Mouse (Mus musculus): ENCODE results near the gene Tbcb. TPM values are rescaled to one million over a fixed set of nuclear protein-coding genes. Genes with fewer than 3 reads are reported as not detected.
"Not testable (repeated sequence)": the region's sequence is repeated elsewhere in the genome, so short reads cannot be mapped to it uniquely, and the experiment has no call there.

Gene Tbcb
- polyA plus RNA-seq, 1 experiment: 90.0 TPM

GRCm38 (mm10) chr7:30211025-30211424 is 21.0 kb downstream of the Tbcb start:
- Histone ChIP-seq H3K4me3 (ENCODE audit: low read depth, low read length) (no peak overlapping the region), H3K4me1 (ENCODE audit: control insufficient read depth, insufficient read depth, low read length) (no peaks in the 10 kb centered on the region), H3K36me3 (ENCODE audit: control insufficient read depth, insufficient read depth, low read length, poor library complexity, severe bottlenecking) (no peaks in the 10 kb centered on the region), H3K9ac (ENCODE audit: low read depth, poor library complexity, severe bottlenecking) (no peak overlapping the region), H3K9me3 (replicated peaks; ENCODE audit: control insufficient read depth, insufficient read depth, low read length, poor library complexity, severe bottlenecking) (peaks cover 28% of the 10 kb centered on the region), H3K27ac (ENCODE audit: insufficient read depth, low read length) (no peak overlapping the region), H3K27me3 (ENCODE audit: control insufficient read depth, insufficient read depth, low read length, poor library complexity, severe bottlenecking) (no peaks in the 10 kb centered on the region)
- TF ChIP-seq EP300 (IDR thresholded peaks at IDR 0.05; ENCODE audit: insufficient read depth, low read depth, low read length) (no peak), POLR2A (IDR thresholded peaks at IDR 0.05; ENCODE audit: insufficient read depth, low read length) (no peak), CTCF (IDR thresholded peaks at IDR 0.05; ENCODE audit: low read depth, low read length) (no peak)

GRCm38 (mm10) chr7:30206364-30206763 is 25.7 kb downstream of the Tbcb start:
- H3K4me3 ChIP-seq (ENCODE audit: low read depth, low read length); H3K4me1 ChIP-seq (ENCODE audit: control insufficient read depth, insufficient read depth, low read length); H3K9ac ChIP-seq (ENCODE audit: low read depth, poor library complexity, severe bottlenecking): not testable (repeated sequence)

GRCm38 (mm10) chr7:30205383-30205782 is 26.7 kb downstream of the Tbcb start:
- no peaks in the 10 kb centered on the region for H3K36me3 ChIP-seq (ENCODE audit: control insufficient read depth, insufficient read depth, low read length, poor library complexity, severe bottlenecking)
- H3K27ac ChIP-seq (ENCODE audit: insufficient read depth, low read length): no peak overlapping the region
- no peaks in the 10 kb centered on the region for H3K9me3 ChIP-seq (replicated peaks; ENCODE audit: control insufficient read depth, insufficient read depth, low read length, poor library complexity, severe bottlenecking)
- no peak overlapping the region for H3K4me3 ChIP-seq (ENCODE audit: low read depth, low read length)
- H3K9ac ChIP-seq (ENCODE audit: low read depth, poor library complexity, severe bottlenecking): no peak overlapping the region
- no peaks in the 10 kb centered on the region for H3K27me3 ChIP-seq (ENCODE audit: control insufficient read depth, insufficient read depth, low read length, poor library complexity, severe bottlenecking)
- H3K4me1 ChIP-seq (ENCODE audit: control insufficient read depth, insufficient read depth, low read length): peaks cover 7% of the 10 kb centered on the region
- TF ChIP-seq CTCF (IDR thresholded peaks at IDR 0.05; ENCODE audit: low read depth, low read length) (peak; percentile 44), EP300 (IDR thresholded peaks at IDR 0.05; ENCODE audit: insufficient read depth, low read depth, low read length) (no peak)

More at GRCm38 (mm10) chr7:30206364-30206763, 25.7 kb downstream of the Tbcb start:
- H3K9me3 ChIP-seq (replicated peaks; ENCODE audit: control insufficient read depth, insufficient read depth, low read length, poor library complexity, severe bottlenecking); H3K36me3 ChIP-seq (ENCODE audit: control insufficient read depth, insufficient read depth, low read length, poor library complexity, severe bottlenecking); H3K27ac ChIP-seq (ENCODE audit: insufficient read depth, low read length); H3K27me3 ChIP-seq (ENCODE audit: control insufficient read depth, insufficient read depth, low read length, poor library complexity, severe bottlenecking): not testable (repeated sequence)

- Histone ChIP-seq H3K9me3 (replicated peaks; ENCODE audit: control insufficient read depth, insufficient read depth, low read length, poor library complexity, severe bottlenecking) (no peaks in the 10 kb centered on the region), H3K27me3 (ENCODE audit: control insufficient read depth, insufficient read depth, low read length, poor library complexity, severe bottlenecking) (no peaks in the 10 kb centered on the region), H3K4me3 (ENCODE audit: low read depth, low read length) (no peak overlapping the region), H3K36me3 (ENCODE audit: control insufficient read depth, insufficient read depth, low read length, poor library complexity, severe bottlenecking) (no peaks in the 10 kb centered on the region), H3K4me1 (ENCODE audit: control insufficient read depth, insufficient read depth, low read length) (peaks cover 7% of the 10 kb centered on the region), H3K27ac (ENCODE audit: insufficient read depth, low read length) (no peak overlapping the region), H3K9ac (ENCODE audit: low read depth, poor library complexity, severe bottlenecking) (peak overlapping the region; percentile 0; the same call in 1 of the 2 replicates)
- TF ChIP-seq CTCF (IDR thresholded peaks at IDR 0.05; ENCODE audit: low read depth, low read length) (no peak), POLR2A (IDR thresholded peaks at IDR 0.05; ENCODE audit: insufficient read depth, low read length) (no peak)
Measured at GRCm38 (mm10) chr7:30204380-30204779, 27.7 kb downstream of the Tbcb start.

DNA sequence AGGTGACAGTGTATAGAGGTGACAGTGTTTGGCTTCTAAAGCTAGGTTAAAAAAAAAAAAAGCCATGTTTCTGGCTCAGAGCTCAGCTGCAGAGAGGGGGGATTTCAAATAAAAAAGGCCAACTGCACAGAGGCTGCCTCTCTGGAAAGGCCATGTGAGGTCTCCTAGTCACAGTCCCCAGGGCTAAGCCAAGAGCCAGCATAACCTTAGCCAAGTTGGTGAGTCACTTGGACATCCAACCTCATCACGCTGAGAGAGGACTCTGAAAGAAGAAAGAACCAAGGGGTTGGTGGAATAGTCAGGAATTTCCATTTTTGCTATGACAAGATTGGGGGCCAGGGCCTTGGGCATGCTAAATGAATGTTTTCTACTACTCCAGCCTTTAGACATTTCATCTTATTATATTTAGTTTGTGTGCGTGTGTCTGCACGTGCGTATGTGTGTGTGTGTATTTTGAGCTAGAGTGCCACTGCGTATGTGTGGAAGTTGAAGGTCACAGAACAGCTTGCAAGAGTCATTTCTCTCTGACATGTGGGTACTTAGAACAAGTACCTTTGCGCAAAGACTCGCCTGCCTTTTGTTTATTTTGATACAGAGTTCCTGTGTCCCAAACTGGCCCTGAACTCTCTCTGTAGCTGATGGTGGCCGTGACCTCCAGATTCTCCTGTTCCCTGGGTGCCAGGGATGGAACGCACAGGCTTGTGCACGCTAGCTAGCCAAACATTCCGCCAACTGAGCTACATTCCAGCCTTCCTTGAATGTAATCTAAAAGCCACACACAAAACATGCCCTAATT is 29.0 kb downstream of the Tbcb start:
- H3K27me3 ChIP-seq (ENCODE audit: control insufficient read depth, insufficient read depth, low read length, poor library complexity, severe bottlenecking): no peaks in the 10 kb centered on the region
- H3K4me3 ChIP-seq (ENCODE audit: low read depth, low read length): no peak overlapping the region
- H3K36me3 ChIP-seq (ENCODE audit: control insufficient read depth, insufficient read depth, low read length, poor library complexity, severe bottlenecking): no peaks in the 10 kb centered on the region
- TF ChIP-seq CTCF (IDR thresholded peaks at IDR 0.05; ENCODE audit: low read depth, low read length) (no peak), EP300 (IDR thresholded peaks at IDR 0.05; ENCODE audit: insufficient read depth, low read depth, low read length) (no peak), POLR2A (IDR thresholded peaks at IDR 0.05; ENCODE audit: insufficient read depth, low read length) (no peak)
- no peak overlapping the region for H3K9ac ChIP-seq (ENCODE audit: low read depth, poor library complexity, severe bottlenecking)
- H3K27ac ChIP-seq (ENCODE audit: insufficient read depth, low read length): no peak overlapping the region
- H3K9me3 ChIP-seq (replicated peaks; ENCODE audit: control insufficient read depth, insufficient read depth, low read length, poor library complexity, severe bottlenecking): no peaks in the 10 kb centered on the region
- peaks cover 7% of the 10 kb centered on the region for H3K4me1 ChIP-seq (ENCODE audit: control insufficient read depth, insufficient read depth, low read length)

GRCm38 (mm10) chr7:30200661-30201060 is 31.4 kb downstream of the Tbcb start:
- Histone ChIP-seq H3K9ac (ENCODE audit: low read depth, poor library complexity, severe bottlenecking) (peak overlapping the region; percentile 4), H3K27ac (ENCODE audit: insufficient read depth, low read length) (peak overlapping the region; percentile 88; the same call in 1 of the 2 replicates)
- not testable (repeated sequence) for H3K4me1 ChIP-seq (ENCODE audit: control insufficient read depth, insufficient read depth, low read length); H3K9me3 ChIP-seq (replicated peaks; ENCODE audit: control insufficient read depth, insufficient read depth, low read length, poor library complexity, severe bottlenecking); H3K27me3 ChIP-seq (ENCODE audit: control insufficient read depth, insufficient read depth, low read length, poor library complexity, severe bottlenecking); H3K36me3 ChIP-seq (ENCODE audit: control insufficient read depth, insufficient read depth, low read length, poor library complexity, severe bottlenecking); H3K4me3 ChIP-seq (ENCODE audit: low read depth, low read length)

Data from ES-Bruce4 (cell line).